ENCODE assay signal across 8 mouse cellular contexts in genomic region chr14:46760355-46761029, GRCm38 (mm10). TPM values are rescaled to one million over a fixed set of nuclear protein-coding genes. Genes with fewer than 3 reads are reported as not detected.
DNase-seq lines count a peak whose midpoint lies in the region; ATAC-seq lines count a peak whose summit lies in the region.

Gene Cdkn3, plus strand, starts transcription at chr14:46760541.

- peak within 1 kb of the TSS; percentile 92 for H3K4me3 ChIP-seq in lung, embryonic 16.5 days (ENCODE audit: low read length)

- peak within 1 kb of the TSS; percentile 81 for H3K9ac ChIP-seq in lung, embryonic 16.5 days (ENCODE audit: low read length)

- peaks cover 12% of the 10 kb centered on the region for H3K36me3 ChIP-seq in lung, embryonic 16.5 days (ENCODE audit: control insufficient read depth, insufficient read depth, low read length)

- H3K27me3 ChIP-seq in lung, embryonic 16.5 days (ENCODE audit: control insufficient read depth, insufficient read depth, low read depth, low read length) = no peaks in the 10 kb centered on the region

- 0% methylated on average over 54 of the region's 54 CpGs for WGBS in lung, embryonic 16.5 days

- DNase-seq in MEL-GATA-1-ER (ENCODE audit: extremely low read depth, low read depth) = peak; percentile 93
- peak; percentile 73 for DNase-seq in cerebellum, adult 8-10 months
- DNase-seq in forelimb bud, embryonic 11.5 days (ENCODE audit: low read depth, low spot score) = peak; percentile 92
- peak; percentile 68 for DNase-seq in layer of hippocampus, adult 9-10 months (ENCODE audit: low spot score)
- DNase-seq in ovary, postnatal 10 days (ENCODE audit: low spot score) = peak; percentile 53
- DNase-seq in thymus, postnatal 10 days (ENCODE audit: low spot score in 2 of 2) = peak; percentile 85 to 88

- H3K9me3 ChIP-seq in lung, embryonic 16.5 days (ENCODE audit: control insufficient read depth, low read length) = peaks cover 4% of the 10 kb centered on the region; the same call in 1 of the 2 replicates

- peak within 1 kb of the TSS; percentile 52 for H3K27ac ChIP-seq in lung, embryonic 16.5 days (ENCODE audit: low read length)

- peaks cover 8% of the 10 kb centered on the region for H3K4me1 ChIP-seq in lung, embryonic 16.5 days (replicated peaks; ENCODE audit: control insufficient read depth, insufficient read depth, low read length)

- ATAC-seq in hematopoietic stem cell, adult 5-6 weeks (replicated peaks in 1 of 2; ENCODE audit: insufficient read depth in 1 of 2, low FRiP score in 2 of 2, low TSS enrichment in 1 of 2, low read depth in 1 of 2, poor library complexity in 2 of 2, severe bottlenecking in 2 of 2) = peak; percentile 99
- peak; percentile 100 for ATAC-seq in lung, embryonic 16.5 days (ENCODE audit: low read depth)

- H3K4me2 ChIP-seq in lung, embryonic 16.5 days (ENCODE audit: low read depth, low read length) = peak within 1 kb of the TSS; percentile 63

RNA-seq across cellular contexts. Expression of gene Cdkn3, which starts in this region (rescaled TPM):
- 27.3 and 33.1 TPM in 2 replicates for total RNA-seq in hematopoietic stem cell, adult 5-6 weeks (2017)
- 66.7 and 73.6 TPM in 2 replicates for polyA plus RNA-seq in lung, embryonic 16.5 days (2015; fragmentation: Nextera tagmentation; extraction: Ambion mirVana)

Comparison
In these comparisons a context has a peak if more than half of its experiments do, and no peak if none do; other contexts are left out.
1. Peak in every context shown above with its lines: DNase-seq, ATAC-seq, H3K4me3 ChIP-seq and H3K27ac ChIP-seq.